Mouse (Mus musculus): ENCODE results near the gene Adi1. TPM values are rescaled to one million over a fixed set of nuclear protein-coding genes. Genes with fewer than 3 reads are reported as not detected.

Gene Adi1
- total and polyA plus RNA-seq, 2 experiments from 2014 or later, result 8.5 to 33.3 TPM

GRCm38 (mm10) chr12:28714822-28715632 is 40.0 kb downstream of the Adi1 start:
- no peak for ATAC-seq
- peaks cover 17% of the 10 kb centered on the region; the same call in 1 of the 2 replicates for H3K36me3 ChIP-seq (ENCODE audit: insufficient read depth, low read length)

GRCm38 (mm10) chr12:28717066-28717465 is 42.0 kb downstream of the Adi1 start:
- Histone ChIP-seq H3K27ac (no peak overlapping the region), H3K4me2 (ENCODE audit: low read depth, low read length) (no peak overlapping the region), H3K27me3 (ENCODE audit: insufficient read depth, low read length) (no peaks in the 10 kb centered on the region), H3K36me3 (ENCODE audit: insufficient read depth, low read length) (peaks cover 24% of the 10 kb centered on the region; the same call in 1 of the 2 replicates), H3K9ac (replicated peaks; ENCODE audit: low read length) (no peak overlapping the region), H3K9me3 (ENCODE audit: low read length) (no peaks in the 10 kb centered on the region), H3K4me3 (ENCODE audit: low read length) (no peak overlapping the region), H3K4me1 (ENCODE audit: insufficient read depth, low read length) (no peaks in the 10 kb centered on the region)
- DNase-seq (ENCODE audit: low spot score), result no peak
- 58% methylated on average over 2 of the region's 2 CpGs for WGBS
- no peak for ATAC-seq
- no peak for TF ChIP-seq CTCF (IDR thresholded peaks at IDR 0.05; ENCODE audit: low read depth)

More at GRCm38 (mm10) chr12:28714822-28715632, 40.0 kb downstream of the Adi1 start:
- 82% methylated on average over 24 of the region's 24 CpGs for WGBS
- H3K4me1 ChIP-seq (ENCODE audit: insufficient read depth, low read length), result 0 out of 2 replicates have a peak, but pooled peaks cover 3% of the 10 kb centered on the region
- H3K9ac ChIP-seq (replicated peaks; ENCODE audit: low read length), result no peak overlapping the region
- no peaks in the 10 kb centered on the region for H3K9me3 ChIP-seq (ENCODE audit: low read length)
- H3K27ac ChIP-seq, result no peak overlapping the region
- no peak for DNase-seq (ENCODE audit: low spot score)
- H3K4me2 ChIP-seq (ENCODE audit: low read depth, low read length), result no peak overlapping the region
- no peak for TF ChIP-seq CTCF (IDR thresholded peaks at IDR 0.05; ENCODE audit: low read depth)
- no peak overlapping the region for H3K4me3 ChIP-seq (ENCODE audit: low read length)
- no peaks in the 10 kb centered on the region for H3K27me3 ChIP-seq (ENCODE audit: insufficient read depth, low read length)

- DNase-seq (ENCODE audit: low spot score), result no peak
- H3K9me3 ChIP-seq (ENCODE audit: low read length), result no peaks in the 10 kb centered on the region
- H3K9ac ChIP-seq (replicated peaks; ENCODE audit: low read length), result no peak overlapping the region
- no peak overlapping the region for H3K4me3 ChIP-seq (ENCODE audit: low read length)
- H3K4me1 ChIP-seq (ENCODE audit: insufficient read depth, low read length), result no peaks in the 10 kb centered on the region
- no peak overlapping the region for H3K27ac ChIP-seq
- no peak for TF ChIP-seq CTCF (IDR thresholded peaks at IDR 0.05; ENCODE audit: low read depth)
- 94% methylated on average over 2 of the region's 2 CpGs for WGBS
- H3K36me3 ChIP-seq (ENCODE audit: insufficient read depth, low read length), result peaks cover 20% of the 10 kb centered on the region; the same call in 1 of the 2 replicates
- H3K4me2 ChIP-seq (ENCODE audit: low read depth, low read length), result no peak overlapping the region
- no peaks in the 10 kb centered on the region for H3K27me3 ChIP-seq (ENCODE audit: insufficient read depth, low read length)
- no peak for ATAC-seq
Measured at GRCm38 (mm10) chr12:28718106-28718505, 43.1 kb downstream of the Adi1 start.

GRCm38 (mm10) chr12:28724366-28724765 is 49.3 kb downstream of the Adi1 start:
- Histone ChIP-seq H3K27me3 (ENCODE audit: insufficient read depth, low read length) (no peaks in the 10 kb centered on the region), H3K4me1 (ENCODE audit: insufficient read depth, low read length) (no peaks in the 10 kb centered on the region), H3K27ac (no peak overlapping the region), H3K4me3 (ENCODE audit: low read length) (no peak overlapping the region), H3K9ac (replicated peaks; ENCODE audit: low read length) (no peak overlapping the region), H3K36me3 (ENCODE audit: insufficient read depth, low read length) (peaks cover 26% of the 10 kb centered on the region; the same call in 1 of the 2 replicates), H3K4me2 (ENCODE audit: low read depth, low read length) (no peak overlapping the region), H3K9me3 (ENCODE audit: low read length) (no peaks in the 10 kb centered on the region)
- DNase-seq (ENCODE audit: low spot score), result no peak
- TF ChIP-seq CTCF (IDR thresholded peaks at IDR 0.05; ENCODE audit: low read depth), result no peak
- no peak for ATAC-seq
- WGBS, result 67% methylated on average over 3 of the region's 3 CpGs

GRCm38 (mm10) chr12:28726204-28726603 is 51.2 kb downstream of the Adi1 start:
- H3K9me3 ChIP-seq (ENCODE audit: low read length), result no peaks in the 10 kb centered on the region
- no peaks in the 10 kb centered on the region for H3K27me3 ChIP-seq (ENCODE audit: insufficient read depth, low read length)
- no peak overlapping the region for H3K9ac ChIP-seq (replicated peaks; ENCODE audit: low read length)
- H3K4me2 ChIP-seq (ENCODE audit: low read depth, low read length), result no peak overlapping the region
- H3K27ac ChIP-seq, result no peak overlapping the region
- DNase-seq (ENCODE audit: low spot score) (no peak), ATAC-seq (no peak)
- no peak for TF ChIP-seq CTCF (IDR thresholded peaks at IDR 0.05; ENCODE audit: low read depth)
- H3K4me3 ChIP-seq (ENCODE audit: low read length), result no peak overlapping the region
- WGBS, result 98% methylated on average over 4 of the region's 4 CpGs
- H3K36me3 ChIP-seq (ENCODE audit: insufficient read depth, low read length), result peaks cover 16% of the 10 kb centered on the region; the same call in 1 of the 2 replicates
- H3K4me1 ChIP-seq (ENCODE audit: insufficient read depth, low read length), result no peaks in the 10 kb centered on the region

- DNase-seq (ENCODE audit: low spot score), result no peak
- Histone ChIP-seq H3K4me3 (ENCODE audit: low read length) (no peak overlapping the region), H3K27me3 (ENCODE audit: insufficient read depth, low read length) (no peaks in the 10 kb centered on the region), H3K4me1 (ENCODE audit: insufficient read depth, low read length) (no peaks in the 10 kb centered on the region), H3K9ac (replicated peaks; ENCODE audit: low read length) (no peak overlapping the region), H3K4me2 (ENCODE audit: low read depth, low read length) (no peak overlapping the region), H3K27ac (no peak overlapping the region), H3K9me3 (ENCODE audit: low read length) (no peaks in the 10 kb centered on the region), H3K36me3 (ENCODE audit: insufficient read depth, low read length) (peaks cover 8% of the 10 kb centered on the region; the same call in 1 of the 2 replicates)
- no peak for ATAC-seq
- 85% methylated on average over 5 of the region's 5 CpGs for WGBS
- TF ChIP-seq CTCF (IDR thresholded peaks at IDR 0.05; ENCODE audit: low read depth), result no peak
Measured at GRCm38 (mm10) chr12:28727061-28727460, 52.0 kb downstream of the Adi1 start.

Small RNA genes lying within 50 kb of the gene (microRNA-seq; reads per million reads assigned to microRNA genes)
- 0 reads per million in 2 experiments for gene Mir6937

Other genes starting within 250 kb of the Adi1 start
- not detected in 2 replicates for gene Dcdc2c, start 122.8 kb upstream of the Adi1 start, total RNA-seq (2014; rRNA removed)
- gene Dcdc2c, start 122.8 kb upstream of the Adi1 start, polyA plus RNA-seq (2015; fragmentation: Nextera tagmentation; extraction: Ambion mirVana), result 0.10 TPM in 1 of 2 replicates, not detected in the other
- gene Allc, start 92.7 kb upstream of the Adi1 start, total RNA-seq (2014; rRNA removed), result 0.11 TPM in 1 of 2 replicates, not detected in the other
- 0.24 TPM in 1 of 2 replicates, not detected in the other for gene Allc, start 92.7 kb upstream of the Adi1 start, polyA plus RNA-seq (2015; fragmentation: Nextera tagmentation; extraction: Ambion mirVana)
- gene Colec11, start 51.9 kb upstream of the Adi1 start, total RNA-seq (2014; rRNA removed), result 1.2 TPM in 1 of 2 replicates, not detected in the other
- gene Colec11, start 51.9 kb upstream of the Adi1 start, polyA plus RNA-seq (2015; fragmentation: Nextera tagmentation; extraction: Ambion mirVana), result 1.4 TPM in 2 replicates
- 609 and 851 TPM in 2 replicates for gene Rps7, start 39.3 kb upstream of the Adi1 start, total RNA-seq (2014; rRNA removed)
- gene Rps7, start 39.3 kb upstream of the Adi1 start, polyA plus RNA-seq (2015; fragmentation: Nextera tagmentation; extraction: Ambion mirVana), result 533 and 549 TPM in 2 replicates
- gene Rnaseh1, start 25.6 kb upstream of the Adi1 start, total RNA-seq (2014; rRNA removed), result 7.4 and 11.3 TPM in 2 replicates
- 12.7 and 14.8 TPM in 2 replicates for gene Rnaseh1, start 25.6 kb upstream of the Adi1 start, polyA plus RNA-seq (2015; fragmentation: Nextera tagmentation; extraction: Ambion mirVana)
- 54.5 and 66.3 TPM in 2 replicates for gene Trappc12, start 75.2 kb downstream of the Adi1 start, total RNA-seq (2014; rRNA removed)
- gene Trappc12, start 75.2 kb downstream of the Adi1 start, polyA plus RNA-seq (2015; fragmentation: Nextera tagmentation; extraction: Ambion mirVana), result 34.1 and 34.5 TPM in 2 replicates
- 65.8 and 78.0 TPM in 2 replicates for gene Eipr1, start 76.6 kb downstream of the Adi1 start, total RNA-seq (2014; rRNA removed)
- gene Eipr1, start 76.6 kb downstream of the Adi1 start, polyA plus RNA-seq (2015; fragmentation: Nextera tagmentation; extraction: Ambion mirVana), result 54.9 and 58.4 TPM in 2 replicates